ENCODE assay signal across 8 mouse cellular contexts in the genomic region with DNA sequence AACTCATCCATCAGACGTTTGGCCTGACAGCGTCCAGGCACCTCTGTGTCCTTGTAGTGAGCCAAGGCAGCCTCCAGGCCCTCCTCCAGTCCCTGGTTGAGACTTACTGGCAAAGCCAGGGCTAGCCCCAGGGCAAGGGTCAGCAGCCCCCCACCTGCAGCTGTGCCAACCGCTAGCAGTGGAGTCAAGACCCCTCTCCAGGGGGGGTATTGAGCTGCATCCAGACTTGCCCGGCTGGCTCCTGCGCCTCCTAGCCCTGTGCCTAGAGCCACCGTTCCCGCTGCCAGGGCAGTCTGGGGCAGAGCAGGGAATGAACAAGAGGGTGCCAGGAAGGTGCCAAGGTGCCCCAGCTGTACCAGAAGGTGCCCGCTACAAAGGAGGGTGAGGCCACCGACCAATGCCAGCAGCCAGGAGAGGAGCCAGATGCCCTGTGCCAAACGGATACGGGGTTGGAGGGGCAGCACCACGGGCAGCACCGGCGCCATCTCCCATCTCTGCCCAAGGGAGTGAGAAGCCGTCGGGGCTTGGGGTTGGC. TPM values are rescaled to one million over a fixed set of nuclear protein-coding genes. Genes with fewer than 3 reads are reported as not detected.
A peak's percentile ranks its signal among the peaks of the same experiment; 100 is the strongest.
DNase-seq lines count a peak whose midpoint lies in the region; ATAC-seq lines count a peak whose summit lies in the region.

No protein-coding gene starts in this region.

- H3K27ac ChIP-seq in hindbrain, embryonic 12.5 days, result no peak overlapping the region
- H3K27ac ChIP-seq in midbrain, embryonic 12.5 days (replicated peaks), result peak overlapping the region; percentile 46

- peak overlapping the region; percentile 67 for H3K4me2 ChIP-seq in hindbrain, embryonic 12.5 days (replicated peaks)
- H3K4me2 ChIP-seq in midbrain, embryonic 12.5 days (replicated peaks), result peak overlapping the region; percentile 77

- H3K4me3 ChIP-seq in hindbrain, embryonic 12.5 days, result peak overlapping the region; percentile 54
- H3K4me3 ChIP-seq in midbrain, embryonic 12.5 days, result peak overlapping the region; percentile 57

- peaks cover 13% of the 10 kb centered on the region for H3K4me1 ChIP-seq in hindbrain, embryonic 12.5 days
- peaks cover 19% of the 10 kb centered on the region for H3K4me1 ChIP-seq in midbrain, embryonic 12.5 days

- peak; percentile 71 for DNase-seq in left cerebral cortex, postnatal 4 days
- no peak for DNase-seq in left cerebral cortex, postnatal 14 days (ENCODE audit: low spot score in 2 of 2)
- DNase-seq in right cerebral cortex, postnatal 36 days (ENCODE audit: low spot score in 2 of 2), result no peak
- no peak for DNase-seq in layer of hippocampus, postnatal 10 days (ENCODE audit: low spot score in 2 of 2)
- no peak for DNase-seq in lung, postnatal 10 days

- H3K9ac ChIP-seq in hindbrain, embryonic 12.5 days, result peak overlapping the region; percentile 77; the same call in 1 of the 2 replicates
- H3K9ac ChIP-seq in midbrain, embryonic 12.5 days (replicated peaks), result peak overlapping the region; percentile 71

- intact Hi-C loops in left cerebral cortex, postnatal 4 days (cut with DNase I), result no loop called here
- intact Hi-C loops in left cerebral cortex, postnatal 14 days (cut with DNase I), result no loop called here

- peaks cover 35% of the 10 kb centered on the region for H3K36me3 ChIP-seq in hindbrain, embryonic 12.5 days
- H3K36me3 ChIP-seq in midbrain, embryonic 12.5 days, result peaks cover 32% of the 10 kb centered on the region

- WGBS in hindbrain, embryonic 12.5 days, result 15% methylated on average over 16 of the region's 16 CpGs
- WGBS in midbrain, embryonic 12.5 days, result 15% methylated on average over 16 of the region's 16 CpGs

- peaks cover 6% of the 10 kb centered on the region for H3K27me3 ChIP-seq in hindbrain, embryonic 12.5 days
- peaks cover 16% of the 10 kb centered on the region for H3K27me3 ChIP-seq in midbrain, embryonic 12.5 days

- no peaks in the 10 kb centered on the region for H3K9me3 ChIP-seq in hindbrain, embryonic 12.5 days (replicated peaks)
- no peaks in the 10 kb centered on the region for H3K9me3 ChIP-seq in midbrain, embryonic 12.5 days

- ATAC-seq in common myeloid progenitor, adult 5-6 weeks (replicated peaks; ENCODE audit: low read depth, poor library complexity, severe bottlenecking), result peak; percentile 33
- ATAC-seq in hindbrain, embryonic 12.5 days (ENCODE audit: low FRiP score), result peak; percentile 17
- peak; percentile 13; the same call in 1 of the 2 replicates for ATAC-seq in midbrain, embryonic 12.5 days (ENCODE audit: low FRiP score, low read depth)

RNA-seq across cellular contexts. Expression of gene Rom1, which starts 0.4 kb away (rescaled TPM):
- total RNA-seq in left cerebral cortex, postnatal 4 days (2021), result 1 to 10 TPM; 1.4 to 1.7 TPM
- 1 to 10 TPM; 3.5 to 4.0 TPM for total RNA-seq in left cerebral cortex, postnatal 14 days (2021)
- 2.0 and 3.2 TPM in 2 replicates for total RNA-seq in common myeloid progenitor, adult 5-6 weeks (2017)
- 1.8 and 3.2 TPM in 2 replicates for polyA plus RNA-seq in hindbrain, embryonic 12.5 days (2016; fragmentation: Nextera tagmentation; extraction: Ambion mirVana)
- 2.1 and 2.2 TPM in 2 replicates for polyA plus RNA-seq in midbrain, embryonic 12.5 days (2016; fragmentation: Nextera tagmentation; extraction: Ambion mirVana)
- total RNA-seq in layer of hippocampus, postnatal 10 days (2021), result 1 to 10 TPM; 2.3 to 2.4 TPM

RNA-seq across cellular contexts. Expression of gene Eml3, which starts 0.6 kb away (rescaled TPM):
- total RNA-seq in left cerebral cortex, postnatal 4 days (2021), result 10 to 100 TPM in 1 of 2 experiments, 1 to 10 TPM in 1; 9.4 to 11.6 TPM
- 1 to 10 TPM; 7.4 to 9.0 TPM for total RNA-seq in left cerebral cortex, postnatal 14 days (2021)
- 22.9 and 41.2 TPM in 2 replicates for total RNA-seq in common myeloid progenitor, adult 5-6 weeks (2017)
- polyA plus RNA-seq in hindbrain, embryonic 12.5 days (2016; fragmentation: Nextera tagmentation; extraction: Ambion mirVana), result 17.0 and 17.1 TPM in 2 replicates
- polyA plus RNA-seq in midbrain, embryonic 12.5 days (2016; fragmentation: Nextera tagmentation; extraction: Ambion mirVana), result 14.9 and 15.8 TPM in 2 replicates
- 10 to 100 TPM; 11.0 to 11.9 TPM for total RNA-seq in layer of hippocampus, postnatal 10 days (2021)

RNA-seq across cellular contexts. Expression of gene B3gat3, which starts 8.6 kb away (rescaled TPM):
- 100 to 1,000 TPM; 109 to 115 TPM for total RNA-seq in left cerebral cortex, postnatal 4 days (2021)
- 100 to 1,000 TPM; 134 to 142 TPM for total RNA-seq in left cerebral cortex, postnatal 14 days (2021)
- total RNA-seq in common myeloid progenitor, adult 5-6 weeks (2017), result 17.5 and 18.6 TPM in 2 replicates
- polyA plus RNA-seq in hindbrain, embryonic 12.5 days (2016; fragmentation: Nextera tagmentation; extraction: Ambion mirVana), result 79.6 and 82.8 TPM in 2 replicates
- 71.9 and 72.5 TPM in 2 replicates for polyA plus RNA-seq in midbrain, embryonic 12.5 days (2016; fragmentation: Nextera tagmentation; extraction: Ambion mirVana)
- total RNA-seq in layer of hippocampus, postnatal 10 days (2021), result 100 to 1,000 TPM; 121 to 130 TPM

RNA-seq across cellular contexts. Expression of gene Mta2, which starts 12.9 kb away (rescaled TPM):
- 10 to 100 TPM; 75.4 to 79.6 TPM for total RNA-seq in left cerebral cortex, postnatal 4 days (2021)
- total RNA-seq in left cerebral cortex, postnatal 14 days (2021), result 10 to 100 TPM; 48.6 to 50.3 TPM
- total RNA-seq in common myeloid progenitor, adult 5-6 weeks (2017), result 151 and 180 TPM in 2 replicates
- polyA plus RNA-seq in hindbrain, embryonic 12.5 days (2016; fragmentation: Nextera tagmentation; extraction: Ambion mirVana), result 174 and 185 TPM in 2 replicates
- 189 and 192 TPM in 2 replicates for polyA plus RNA-seq in midbrain, embryonic 12.5 days (2016; fragmentation: Nextera tagmentation; extraction: Ambion mirVana)
- 10 to 100 TPM; 60.6 to 67.9 TPM for total RNA-seq in layer of hippocampus, postnatal 10 days (2021)

RNA-seq across cellular contexts. Expression of gene Tut1, which starts 24.9 kb away (rescaled TPM):
- 10 to 100 TPM; 17.5 to 20.0 TPM for total RNA-seq in left cerebral cortex, postnatal 4 days (2021)
- total RNA-seq in left cerebral cortex, postnatal 14 days (2021), result 10 to 100 TPM; 16.7 to 16.8 TPM
- total RNA-seq in common myeloid progenitor, adult 5-6 weeks (2017), result 19.9 and 25.9 TPM in 2 replicates
- 32.3 and 35.7 TPM in 2 replicates for polyA plus RNA-seq in hindbrain, embryonic 12.5 days (2016; fragmentation: Nextera tagmentation; extraction: Ambion mirVana)
- 34.0 and 34.2 TPM in 2 replicates for polyA plus RNA-seq in midbrain, embryonic 12.5 days (2016; fragmentation: Nextera tagmentation; extraction: Ambion mirVana)
- 10 to 100 TPM; 15.6 to 16.2 TPM for total RNA-seq in layer of hippocampus, postnatal 10 days (2021)
